Mouse (Mus musculus): ENCODE measurements around the gene Celf1.

GRCm38 (mm10) chr2:91068872-91069165, 128.6 kb downstream of the Celf1 start:
- TF ChIP-seq CTCF (IDR thresholded peaks at IDR 0.05; ENCODE audit: extremely low read depth, insufficient read length, insufficient replicate concordance, low read depth, low read length) (no peak), POLR2A (IDR thresholded peaks at IDR 0.05; ENCODE audit: low read depth, low read length) (no peak)

Data from small intestine, adult 2 months (tissue).